Mouse (Mus musculus) liver, embryonic 14.5 days (tissue): ENCODE data around the gene Aox3.

ENCODE experiments used
- CTCF ChIP-seq: IDR thresholded peaks from 2 replicates; pipeline ENCODE4 v1.5.1; 2016; ENCODE audit warnings: antibody characterized with exemption, low read depth, control low read depth
- EP300 ChIP-seq: IDR thresholded peaks from 2 replicates; pipeline ENCODE4 v1.6.1; 2016; ENCODE audit warnings: antibody characterized with exemption, low read depth

GRCm38 (mm10) chr1:58080446-58080845 lies 32.5 kb upstream of the Aox3 start:
- TF ChIP-seq EP300 (no peak), CTCF (no peak)
